Mouse (Mus musculus) layer of hippocampus, adult 8-10 months (tissue): ENCODE data around the gene Zc3h18. TPM values are rescaled to one million over a fixed set of nuclear protein-coding genes. Genes with fewer than 3 reads are reported as not detected.

Experiments used
- DNase-seq, 2 experiments: peaks; one replicate each; pipeline ENCODE4 v3.0.0; 2022; ENCODE audit warnings: low spot score in 2 of 2
- total RNA-seq, 4 experiments: library from RNA; stranded (reverse); gene quantifications; 2 replicates each; pipeline ENCODE4 v1.2.4; 2022

The Zc3h18 gene
- total RNA-seq, 4 experiments from 2014 or later = 39.6 to 42.7 (median 40.9) TPM

DNA sequence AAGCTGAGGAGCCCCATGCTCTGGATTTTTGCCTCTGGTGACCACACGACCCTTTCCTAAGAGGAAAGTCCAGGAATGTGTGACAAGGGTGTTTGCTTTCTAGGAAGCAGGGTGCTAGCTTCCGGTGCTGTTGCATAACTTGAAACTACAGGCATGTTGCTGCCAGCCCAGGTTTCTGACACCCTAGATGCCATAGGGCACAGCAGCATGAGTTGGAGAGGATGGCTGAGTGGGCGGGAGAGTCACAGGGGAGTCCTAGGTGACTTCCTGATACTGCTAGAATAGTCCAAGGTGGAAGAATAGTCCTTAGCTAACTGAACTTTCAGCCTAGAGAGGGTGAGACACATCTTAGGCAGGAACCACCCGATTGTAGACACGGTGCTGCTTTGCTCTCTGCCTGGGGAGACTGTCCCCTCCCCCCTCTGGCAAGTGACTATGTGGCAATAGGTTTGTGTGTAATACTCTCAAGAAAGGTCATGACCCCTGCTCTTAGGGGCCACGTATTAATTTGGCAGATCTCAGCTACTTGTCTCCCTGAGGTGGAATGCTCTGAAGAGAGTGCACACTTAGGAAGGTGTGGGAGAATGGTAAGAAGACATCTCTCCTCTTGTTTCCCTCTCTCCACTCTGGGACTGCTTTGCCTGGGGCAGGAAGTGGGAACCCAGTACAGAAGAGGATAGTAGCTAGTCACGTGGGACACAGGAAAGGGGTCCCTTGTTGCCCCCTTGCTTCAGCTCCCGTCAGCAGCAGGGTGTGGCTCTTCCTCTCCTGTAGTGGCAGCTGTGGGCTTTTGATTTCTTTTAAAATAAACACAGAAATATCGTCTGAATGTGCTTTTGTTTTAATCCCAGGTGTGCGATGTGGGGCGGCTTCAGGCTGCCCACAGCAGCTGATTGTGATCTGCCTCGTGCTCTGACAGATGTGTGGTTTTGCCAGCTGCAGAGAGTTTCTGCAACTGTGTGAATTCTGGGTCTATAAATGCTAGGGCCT is 87.5 kb downstream of the Zc3h18 start:
- DNase-seq = no peak

DNA sequence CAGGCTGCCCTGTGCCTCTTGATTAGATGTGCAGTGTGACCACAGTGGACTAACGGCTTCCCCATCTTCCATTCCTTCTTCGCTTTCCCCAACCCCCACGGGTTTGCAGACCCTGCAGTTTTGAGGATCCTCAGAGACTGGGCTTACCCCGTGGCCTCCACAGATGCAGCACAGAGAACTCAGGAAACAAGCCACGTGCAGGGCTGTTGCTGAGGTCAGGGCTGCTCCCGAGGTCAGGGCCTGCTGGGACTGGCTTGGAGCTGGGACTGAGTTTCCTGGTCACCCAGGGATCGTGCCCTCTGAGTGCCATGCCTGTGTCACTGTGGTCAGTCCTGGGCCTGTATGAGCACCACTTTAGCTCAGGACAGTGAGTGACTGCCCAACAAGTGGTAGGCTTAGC is 88.6 kb downstream of the Zc3h18 start:
- no peak for DNase-seq

Other genes with a start within 250 kb of the Zc3h18 start
- 10 to 100 TPM; 37.3 to 45.5 (median 41.5) TPM for gene Zfpm1, start 94.5 kb upstream of the Zc3h18 start, total RNA-seq
- gene Trhr2, start 15.9 kb upstream of the Zc3h18 start, total RNA-seq = 1 to 10 TPM in 3 of 4 experiments, under 1 TPM in 1; 0.31 to 1.8 (median 1.4) TPM
- not detected for gene Il17c, start 45.4 kb downstream of the Zc3h18 start, total RNA-seq
- gene Cyba, start 56.3 kb downstream of the Zc3h18 start, total RNA-seq = 10 to 100 TPM in 3 of 4 experiments, 1 to 10 TPM in 1; 7.4 to 54.9 (median 25.7) TPM
- 10 to 100 TPM; 19.0 to 36.1 (median 25.0) TPM for gene Mvd, start 66.8 kb downstream of the Zc3h18 start, total RNA-seq
- not detected for gene Snai3, start 84.1 kb downstream of the Zc3h18 start, total RNA-seq
- gene Rnf166, start 99.5 kb downstream of the Zc3h18 start, total RNA-seq = 10 to 100 TPM; 26.9 to 40.7 (median 31.3) TPM
- 10 to 100 TPM; 23.4 to 31.5 (median 27.6) TPM for gene Ctu2, start 99.5 kb downstream of the Zc3h18 start, total RNA-seq
- 1 to 10 TPM; 4.6 to 7.0 (median 4.9) TPM for gene Piezo1, start 174.7 kb downstream of the Zc3h18 start, total RNA-seq
- gene Cdt1, start 191.4 kb downstream of the Zc3h18 start, total RNA-seq = 1 to 10 TPM; 1.4 to 2.4 (median 1.7) TPM
- 10 to 100 TPM; 56.8 to 69.3 (median 60.2) TPM for gene Aprt, start 200.3 kb downstream of the Zc3h18 start, total RNA-seq
- gene Galns, start 234.9 kb downstream of the Zc3h18 start, total RNA-seq = 10 to 100 TPM in 2 of 4 experiments, 1 to 10 TPM in 2; 8.0 to 16.5 (median 11.9) TPM
- gene Trappc2l, start 235.0 kb downstream of the Zc3h18 start, total RNA-seq = 10 to 100 TPM; 72.6 to 90.6 (median 75.3) TPM
- gene Pabpn1l, start 246.1 kb downstream of the Zc3h18 start, total RNA-seq = not detected